Mouse (Mus musculus): Measurements from ENCODE around the gene Fgf4. TPM values are rescaled to one million over a fixed set of nuclear protein-coding genes. Genes with fewer than 3 reads are reported as not detected.

Fgf4 gene
- total RNA-seq (2023), result not detected in 4 replicates

DNA sequence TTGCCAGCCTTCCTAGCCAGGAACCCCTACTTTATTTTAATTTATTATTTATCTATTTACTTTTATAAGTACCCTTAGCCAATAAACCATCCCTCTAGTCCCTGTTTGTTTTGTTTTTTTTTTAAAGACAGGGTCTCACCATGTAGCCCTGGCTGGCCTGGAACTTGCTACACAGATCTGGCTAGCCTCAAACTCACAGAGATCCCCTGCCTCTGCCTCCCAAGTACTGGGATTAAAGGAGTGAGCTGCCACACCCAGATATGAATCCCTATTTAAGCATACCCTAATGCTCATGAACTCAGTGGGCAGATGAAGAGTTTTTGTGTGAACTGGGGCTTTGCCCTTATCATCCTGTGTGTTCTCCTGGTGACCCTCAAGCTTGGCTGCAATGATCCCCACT, at the start of gene Fgf4:
Gene Fgf4 (plus strand): TSS at position 301 of the 400 bp plus-strand sequence.

DNA sequence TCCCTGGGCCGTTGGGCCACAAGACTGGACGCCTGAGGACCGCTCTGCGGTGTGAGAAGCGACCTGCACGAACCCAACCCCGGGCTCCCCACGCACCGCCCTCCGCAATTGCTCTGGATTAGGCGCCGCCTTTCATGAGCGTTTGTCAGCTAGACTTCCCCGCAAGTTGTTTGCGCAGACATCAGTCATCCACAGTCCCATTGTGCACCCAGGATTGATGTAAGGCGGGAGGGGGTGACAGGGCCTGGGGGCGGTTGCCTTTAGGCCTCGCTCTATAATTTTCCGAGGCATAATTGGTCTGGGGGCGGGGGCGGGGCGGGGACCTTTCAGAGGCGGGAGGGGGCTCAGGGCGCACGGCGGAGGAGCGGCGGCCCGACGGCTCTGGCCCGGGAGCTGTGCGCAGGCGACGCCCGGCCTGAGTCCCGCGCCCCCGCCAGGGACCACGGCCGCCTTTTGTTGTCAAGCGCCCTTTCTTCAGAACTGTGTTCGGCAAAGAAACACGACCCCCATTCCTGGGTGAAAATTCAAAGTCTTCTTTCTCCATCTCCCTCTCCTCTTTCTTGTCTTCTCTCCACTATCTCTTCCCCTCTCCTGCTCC, 9.2 kb upstream of the Fgf4 start, which contains the start of gene Fgf3:
Gene Fgf3 (plus strand): TSS at position 193 of the 598 bp plus-strand sequence.

DNA sequence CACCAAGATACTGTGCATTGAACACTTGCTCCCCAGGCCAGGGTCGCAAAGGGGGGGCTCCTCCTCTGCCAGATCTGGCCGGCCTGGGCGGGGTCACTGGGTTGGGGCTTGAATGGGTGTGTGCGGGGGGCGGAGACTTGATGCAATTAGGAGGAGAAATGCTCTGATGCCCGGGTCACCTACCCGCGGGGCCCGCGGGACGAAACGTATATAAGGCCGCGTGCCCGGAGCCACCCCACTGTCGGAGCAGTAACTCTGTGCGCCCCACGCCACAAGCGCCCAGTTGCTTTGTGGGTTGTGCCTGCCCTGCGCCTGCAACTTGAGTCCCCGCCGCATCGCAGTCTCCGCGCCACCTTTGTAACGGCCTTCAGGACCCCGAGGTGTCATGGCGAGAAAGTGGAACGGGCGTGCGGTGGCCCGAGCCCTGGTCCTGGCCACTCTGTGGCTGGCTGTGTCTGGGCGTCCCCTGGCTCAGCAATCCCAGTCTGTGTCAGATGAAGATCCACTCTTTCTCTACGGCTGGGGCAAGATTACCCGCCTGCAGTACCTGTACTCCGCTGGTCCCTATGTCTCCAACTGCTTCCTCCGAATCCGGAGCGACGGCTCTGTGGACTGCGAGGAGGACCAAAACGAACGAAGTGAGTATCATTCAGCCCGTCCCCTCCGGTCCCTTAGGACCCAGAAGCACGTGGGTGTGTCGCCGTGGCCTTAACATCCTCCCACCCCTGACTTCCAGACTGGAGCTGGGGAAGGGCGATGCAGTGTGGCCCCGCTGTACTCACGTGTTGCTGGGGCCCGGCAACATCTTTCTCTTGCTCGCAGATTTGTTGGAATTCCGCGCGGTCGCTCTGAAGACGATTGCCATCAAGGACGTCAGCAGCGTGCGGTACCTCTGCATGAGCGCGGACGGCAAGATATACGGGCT, 49.4 kb downstream of the Fgf4 start, which contains the start of gene Fgf15:
Gene Fgf15 (plus strand): TSS at position 238 of the 925 bp plus-strand sequence.

Other genes with a start within 250 kb of the Fgf4 start
- gene Ano1, start 95.4 kb upstream of the Fgf4 start, total RNA-seq (2023), result not detected in 4 replicates
- not detected in 4 replicates for gene Fgf3, start 9.3 kb upstream of the Fgf4 start, total RNA-seq (2023)
- gene Fgf15, start 49.2 kb downstream of the Fgf4 start, total RNA-seq (2023), result not detected in 4 replicates
- gene LTO1, start 67.7 kb downstream of the Fgf4 start, total RNA-seq (2023), result 30.8 to 38.8 TPM (median 33.3 TPM) in 4 replicates
- 0.49 to 1.7 TPM (median 0.85 TPM) in 4 replicates for gene Ccnd1, start 92.6 kb downstream of the Fgf4 start, total RNA-seq (2023)

Measured in B cell, adult 62 days (primary cell).